In genomic region chr11:106154770-106155169, GRCm38 (mm10) we compare ENCODE assay signal across 18 mouse cellular contexts. TPM values are rescaled to one million over a fixed set of nuclear protein-coding genes. Genes with fewer than 3 reads are reported as not detected.
DNase-seq lines count a peak whose midpoint lies in the region; ATAC-seq and TF ChIP-seq lines count a peak whose summit lies in the region.
"Had no signal": no experiment of that assay in that cellular context is flagged by ENCODE, and none has a peak within 500 bp of the region (broad histone marks: within the 10 kb centered on the region; RNA-seq: fewer than 3 reads in every experiment).

No protein-coding gene starts in this region.

- TF ChIP-seq POLR2A in limb, embryonic 14.5 days (IDR thresholded peaks at IDR 0.05; ENCODE audit: borderline replicate concordance, extremely low read depth, insufficient read depth, insufficient read length): no peak
- no peak for TF ChIP-seq POLR2A in liver, adult 2 months (IDR thresholded peaks at IDR 0.05; ENCODE audit: extremely low read depth, insufficient read depth, low read length)

- no peak for DNase-seq in hindbrain, embryonic 10.5 days (ENCODE audit: low spot score)
- DNase-seq in limb, embryonic 14.5 days (ENCODE audit: low spot score): no peak
- DNase-seq in limb, embryonic 10.5 days (ENCODE audit: low spot score): no peak
- DNase-seq in liver, adult 2 months (ENCODE audit: extremely low read depth, low read depth, low spot score): peak; percentile 87
- DNase-seq in gastrocnemius, adult 8-10 months (ENCODE audit: low spot score in 2 of 2): no peak
- DNase-seq: cerebellum, adult 11-12 months; gastrocnemius, postnatal 14 days; right cerebral cortex, postnatal 25 days; thymus, postnatal 14 days had no signal

- peaks cover 96% of the 10 kb centered on the region for H3K36me3 ChIP-seq in hindbrain, embryonic 10.5 days
- peaks cover 70% of the 10 kb centered on the region for H3K36me3 ChIP-seq in hindbrain, embryonic 12.5 days
- peaks cover 86% of the 10 kb centered on the region for H3K36me3 ChIP-seq in limb, embryonic 14.5 days (ENCODE audit: control insufficient read depth, insufficient read depth, low read length)
- H3K36me3 ChIP-seq in limb, embryonic 10.5 days: peaks cover 96% of the 10 kb centered on the region
- H3K36me3 ChIP-seq in liver, adult 2 months (ENCODE audit: control insufficient read depth, insufficient read depth, low read length): peaks cover 17% of the 10 kb centered on the region; the same call in 1 of the 2 replicates
- peaks cover 33% of the 10 kb centered on the region for H3K36me3 ChIP-seq in midbrain, embryonic 15.5 days (replicated peaks)

- peaks cover 52% of the 10 kb centered on the region for H3K4me1 ChIP-seq in hindbrain, embryonic 10.5 days (replicated peaks)
- H3K4me1 ChIP-seq in hindbrain, embryonic 12.5 days: peaks cover 33% of the 10 kb centered on the region
- H3K4me1 ChIP-seq in limb, embryonic 14.5 days (ENCODE audit: control insufficient read depth, insufficient read depth, low read length): peaks cover 10% of the 10 kb centered on the region; the same call in 1 of the 2 replicates
- peaks cover 36% of the 10 kb centered on the region for H3K4me1 ChIP-seq in limb, embryonic 10.5 days
- H3K4me1 ChIP-seq in liver, adult 2 months (ENCODE audit: control insufficient read depth, insufficient read depth, low read length): peaks cover 12% of the 10 kb centered on the region
- H3K4me1 ChIP-seq in midbrain, embryonic 15.5 days: peaks cover 27% of the 10 kb centered on the region

- 76% methylated on average over 2 of the region's 2 CpGs for WGBS in hindbrain, embryonic 10.5 days
- 66% methylated on average over 2 of the region's 2 CpGs for WGBS in hindbrain, embryonic 12.5 days
- WGBS in limb, embryonic 14.5 days: 73% methylated on average over 2 of the region's 2 CpGs
- WGBS in limb, embryonic 10.5 days: 82% methylated on average over 2 of the region's 2 CpGs
- 51% methylated on average over 2 of the region's 2 CpGs for WGBS in liver, adult 2 months
- WGBS in midbrain, embryonic 15.5 days: 75% methylated on average over 2 of the region's 2 CpGs

- H3K4me3 ChIP-seq in hindbrain, embryonic 10.5 days: no peak overlapping the region
- no peak overlapping the region for H3K4me3 ChIP-seq in hindbrain, embryonic 12.5 days
- no peak overlapping the region for H3K4me3 ChIP-seq in limb, embryonic 14.5 days (replicated peaks; ENCODE audit: low read length)
- H3K4me3 ChIP-seq in limb, embryonic 10.5 days: no peak overlapping the region
- H3K4me3 ChIP-seq in liver, adult 2 months (ENCODE audit: insufficient read depth, low read depth, low read length): no peak overlapping the region
- no peak overlapping the region for H3K4me3 ChIP-seq in midbrain, embryonic 15.5 days
- H3K4me3 ChIP-seq: heart, embryonic 12.5 days; hindbrain, embryonic 15.5 days had no signal

- no peak for TF ChIP-seq CTCF in liver, adult 2 months (IDR thresholded peaks at IDR 0.05; ENCODE audit: low read depth, low read length)

- H3K4me2 ChIP-seq in hindbrain, embryonic 12.5 days (replicated peaks): no peak overlapping the region
- no peak overlapping the region for H3K4me2 ChIP-seq in limb, embryonic 14.5 days (replicated peaks; ENCODE audit: low read depth, low read length, severe bottlenecking)
- H3K4me2 ChIP-seq in midbrain, embryonic 15.5 days: no peak overlapping the region
- H3K4me2 ChIP-seq: heart, embryonic 12.5 days; hindbrain, embryonic 15.5 days had no signal

- ATAC-seq in hindbrain, embryonic 12.5 days (ENCODE audit: low FRiP score): no peak
- no peak for ATAC-seq in limb, embryonic 14.5 days (ENCODE audit: low FRiP score, low read depth)
- ATAC-seq in midbrain, embryonic 15.5 days (replicated peaks): no peak
- ATAC-seq: CD4-positive, CD25-positive, alpha-beta regulatory T cell, adult 4 months; lung, postnatal 0 days had no signal

- peak overlapping the region; percentile 45; the same call in 1 of the 2 replicates for H3K27ac ChIP-seq in hindbrain, embryonic 10.5 days
- H3K27ac ChIP-seq in hindbrain, embryonic 12.5 days: no peak overlapping the region
- H3K27ac ChIP-seq in limb, embryonic 14.5 days (replicated peaks; ENCODE audit: low read depth, low read length): 0 out of 2 replicates have a peak overlapping the region, but pooled peaks have one; percentile 48
- no peak overlapping the region for H3K27ac ChIP-seq in limb, embryonic 10.5 days
- H3K27ac ChIP-seq in liver, adult 2 months (replicated peaks; ENCODE audit: insufficient read depth, low read depth, low read length): peak overlapping the region; percentile 56
- H3K27ac ChIP-seq in midbrain, embryonic 15.5 days: 0 out of 2 replicates have a peak overlapping the region, but pooled peaks have one; percentile 12
- H3K27ac ChIP-seq: forebrain, embryonic 10.5 days; hindbrain, embryonic 15.5 days had no signal

- no peaks in the 10 kb centered on the region for H3K79me2 ChIP-seq in liver, adult 2 months (ENCODE audit: control insufficient read depth, insufficient read depth, low read length)

- H3K27me3 ChIP-seq in hindbrain, embryonic 10.5 days (ENCODE audit: insufficient read depth, poor library complexity, severe bottlenecking): no peaks in the 10 kb centered on the region
- no peaks in the 10 kb centered on the region for H3K27me3 ChIP-seq in hindbrain, embryonic 12.5 days
- no peaks in the 10 kb centered on the region for H3K27me3 ChIP-seq in limb, embryonic 14.5 days (ENCODE audit: control insufficient read depth, insufficient read depth, low read length)
- H3K27me3 ChIP-seq in limb, embryonic 10.5 days (ENCODE audit: low read depth, poor library complexity, severe bottlenecking): no peaks in the 10 kb centered on the region
- H3K27me3 ChIP-seq in liver, adult 2 months (ENCODE audit: control insufficient read depth, insufficient read depth, low read length): no peaks in the 10 kb centered on the region
- H3K27me3 ChIP-seq in midbrain, embryonic 15.5 days (replicated peaks): no peaks in the 10 kb centered on the region
- H3K27me3 ChIP-seq: heart, embryonic 12.5 days; hindbrain, embryonic 15.5 days had no signal

- H3K9ac ChIP-seq in hindbrain, embryonic 12.5 days: no peak overlapping the region
- no peak overlapping the region for H3K9ac ChIP-seq in limb, embryonic 14.5 days (ENCODE audit: low read depth, low read length, severe bottlenecking)
- no peak overlapping the region for H3K9ac ChIP-seq in liver, adult 2 months (ENCODE audit: low read depth, low read length)
- no peak overlapping the region for H3K9ac ChIP-seq in midbrain, embryonic 15.5 days
- H3K9ac ChIP-seq: heart, embryonic 12.5 days; hindbrain, embryonic 15.5 days had no signal

- no peaks in the 10 kb centered on the region for H3K9me3 ChIP-seq in hindbrain, embryonic 10.5 days
- H3K9me3 ChIP-seq in hindbrain, embryonic 12.5 days (replicated peaks): no peaks in the 10 kb centered on the region
- H3K9me3 ChIP-seq in limb, embryonic 14.5 days (ENCODE audit: control insufficient read depth, low read length): no peaks in the 10 kb centered on the region
- H3K9me3 ChIP-seq in limb, embryonic 10.5 days (replicated peaks): no peaks in the 10 kb centered on the region
- H3K9me3 ChIP-seq in midbrain, embryonic 15.5 days: no peaks in the 10 kb centered on the region
- H3K9me3 ChIP-seq: forebrain, embryonic 10.5 days; heart, embryonic 12.5 days; hindbrain, embryonic 15.5 days had no signal

RNA-seq across cellular contexts. Expression of gene Gm10840, which starts 5.9 kb away (rescaled TPM):
- polyA plus RNA-seq in hindbrain, embryonic 10.5 days (2016; fragmentation: Nextera tagmentation; extraction: Ambion mirVana): 0.67 TPM in 1 of 2 replicates, not detected in the other
- polyA plus RNA-seq in hindbrain, embryonic 12.5 days (2016; fragmentation: Nextera tagmentation; extraction: Ambion mirVana): 0.93 and 1.0 TPM in 2 replicates
- not detected in 2 replicates for polyA plus RNA-seq in limb, embryonic 14.5 days (2012; rRNA removed)
- polyA plus RNA-seq in limb, embryonic 14.5 days (2014; fragmentation: Nextera tagmentation; extraction: Ambion mirVana): not detected in 2 replicates
- 1.0 TPM in 1 of 2 replicates, not detected in the other for polyA plus RNA-seq in limb, embryonic 10.5 days (2016; fragmentation: Nextera tagmentation; extraction: Ambion mirVana)
- not detected in 2 replicates for total RNA-seq in liver, adult 2 months (2014; rRNA removed)
- polyA plus RNA-seq in liver, adult 2 months (2012; rRNA removed): not detected in 2 replicates
- polyA plus RNA-seq in midbrain, embryonic 15.5 days (2015; fragmentation: Nextera tagmentation; extraction: Ambion mirVana): 0.72 TPM in 1 of 2 replicates, not detected in the other
- not detected for total RNA-seq in gastrocnemius, adult 8-10 months (2022)
- total RNA-seq: gastrocnemius, postnatal 14 days; left cerebral cortex, postnatal 36 days; monocyte, adult 5-6 weeks had no signal
- polyA plus RNA-seq: CD4-positive, CD25-positive, alpha-beta regulatory T cell, adult 4 months; heart, embryonic 12.5 days; lung, postnatal 0 days had no signal

RNA-seq across cellular contexts. Expression of gene Limd2, which starts 5.9 kb away (rescaled TPM):
- polyA plus RNA-seq in hindbrain, embryonic 10.5 days (2016; fragmentation: Nextera tagmentation; extraction: Ambion mirVana): 366 and 418 TPM in 2 replicates
- 302 and 316 TPM in 2 replicates for polyA plus RNA-seq in hindbrain, embryonic 12.5 days (2016; fragmentation: Nextera tagmentation; extraction: Ambion mirVana)
- 148 and 169 TPM in 2 replicates for polyA plus RNA-seq in limb, embryonic 14.5 days (2012; rRNA removed)
- polyA plus RNA-seq in limb, embryonic 14.5 days (2014; fragmentation: Nextera tagmentation; extraction: Ambion mirVana): 237 and 260 TPM in 2 replicates
- polyA plus RNA-seq in limb, embryonic 10.5 days (2016; fragmentation: Nextera tagmentation; extraction: Ambion mirVana): 603 and 638 TPM in 2 replicates
- 9.4 and 9.7 TPM in 2 replicates for total RNA-seq in liver, adult 2 months (2014; rRNA removed)
- 21.8 and 26.3 TPM in 2 replicates for polyA plus RNA-seq in liver, adult 2 months (2012; rRNA removed)
- polyA plus RNA-seq in midbrain, embryonic 15.5 days (2015; fragmentation: Nextera tagmentation; extraction: Ambion mirVana): 167 and 179 TPM in 2 replicates
- total RNA-seq in gastrocnemius, adult 8-10 months (2022): 1 to 10 TPM; 2.2 to 2.8 (median 2.4) TPM

RNA-seq across cellular contexts. Expression of gene Strada, which starts 47.2 kb away (rescaled TPM):
- 37.8 and 46.0 TPM in 2 replicates for polyA plus RNA-seq in hindbrain, embryonic 10.5 days (2016; fragmentation: Nextera tagmentation; extraction: Ambion mirVana)
- 33.9 and 38.7 TPM in 2 replicates for polyA plus RNA-seq in hindbrain, embryonic 12.5 days (2016; fragmentation: Nextera tagmentation; extraction: Ambion mirVana)
- 46.8 and 62.2 TPM in 2 replicates for polyA plus RNA-seq in limb, embryonic 14.5 days (2012; rRNA removed)
- polyA plus RNA-seq in limb, embryonic 14.5 days (2014; fragmentation: Nextera tagmentation; extraction: Ambion mirVana): 24.0 and 28.5 TPM in 2 replicates
- 37.8 and 45.3 TPM in 2 replicates for polyA plus RNA-seq in limb, embryonic 10.5 days (2016; fragmentation: Nextera tagmentation; extraction: Ambion mirVana)
- total RNA-seq in liver, adult 2 months (2014; rRNA removed): 1.8 and 2.8 TPM in 2 replicates
- 3.1 and 3.9 TPM in 2 replicates for polyA plus RNA-seq in liver, adult 2 months (2012; rRNA removed)
- polyA plus RNA-seq in midbrain, embryonic 15.5 days (2015; fragmentation: Nextera tagmentation; extraction: Ambion mirVana): 28.1 and 29.1 TPM in 2 replicates
- total RNA-seq in gastrocnemius, adult 8-10 months (2022): 10 to 100 TPM; 11.1 to 14.7 (median 12.6) TPM

Comparison
In these comparisons a context has a peak if more than half of its experiments do, and no peak if none do; other contexts are left out.
1. H3K27ac ChIP-seq: peak in hindbrain, embryonic 10.5 days (single experiment), limb, embryonic 14.5 days (single experiment), liver, adult 2 months (single experiment) and midbrain, embryonic 15.5 days (single experiment); none in hindbrain, embryonic 12.5 days (single experiment) and limb, embryonic 10.5 days (single experiment).